Mouse (Mus musculus) thymus, adult 2 months (tissue): ENCODE results near the gene Mrpl34.

ENCODE experiments used
- CTCF ChIP-seq: fragments of 200-500 bp; IDR thresholded peaks from 2 replicates; pipeline ENCODE4 v1.5.1; 2012; ENCODE audit warnings: mild to moderate bottlenecking, control low read depth, low read length, moderate library complexity, borderline replicate concordance; ENCODE audit not compliant: control insufficient read depth, poor library complexity, insufficient read depth; ENCODE audit errors: extremely low read depth
- POLR2A ChIP-seq: fragments of 200-500 bp; IDR thresholded peaks from 2 replicates; pipeline ENCODE4 v1.6.1; 2012; ENCODE audit warnings: mild to moderate bottlenecking, low read length, control low read depth, moderate library complexity; ENCODE audit not compliant: control insufficient read depth, poor library complexity, insufficient read depth; ENCODE audit errors: extremely low read depth

GRCm38 (mm10) chr8:71467201-71467600, 2.4 kb downstream of the Mrpl34 start:
- TF ChIP-seq CTCF (no peak), POLR2A (no peak)
